Mouse (Mus musculus) adrenal gland, adult 18-20 months (tissue): ENCODE measurements around the gene Litaf. TPM values are rescaled to one million over a fixed set of nuclear protein-coding genes. Genes with fewer than 3 reads are reported as not detected.
"Not testable (repeated sequence)": the region's sequence is repeated elsewhere in the genome, so short reads cannot be mapped to it uniquely, and the experiment has no call there.

Experiments used
- DNase-seq, 2 experiments: peaks; one replicate each; pipeline ENCODE4 v3.0.0; 2021 to 2022; ENCODE audit warnings: low spot score in 2 of 2
- total RNA-seq, 2 experiments: library from RNA; stranded (reverse); gene quantifications; 1 replicate in 1 of 2; 2 replicates in 1 of 2; pipeline ENCODE4 v1.2.3; 2021

The Litaf gene
- total RNA-seq, 2 experiments from 2014 or later = 48.5 to 56.4 TPM

DNA sequence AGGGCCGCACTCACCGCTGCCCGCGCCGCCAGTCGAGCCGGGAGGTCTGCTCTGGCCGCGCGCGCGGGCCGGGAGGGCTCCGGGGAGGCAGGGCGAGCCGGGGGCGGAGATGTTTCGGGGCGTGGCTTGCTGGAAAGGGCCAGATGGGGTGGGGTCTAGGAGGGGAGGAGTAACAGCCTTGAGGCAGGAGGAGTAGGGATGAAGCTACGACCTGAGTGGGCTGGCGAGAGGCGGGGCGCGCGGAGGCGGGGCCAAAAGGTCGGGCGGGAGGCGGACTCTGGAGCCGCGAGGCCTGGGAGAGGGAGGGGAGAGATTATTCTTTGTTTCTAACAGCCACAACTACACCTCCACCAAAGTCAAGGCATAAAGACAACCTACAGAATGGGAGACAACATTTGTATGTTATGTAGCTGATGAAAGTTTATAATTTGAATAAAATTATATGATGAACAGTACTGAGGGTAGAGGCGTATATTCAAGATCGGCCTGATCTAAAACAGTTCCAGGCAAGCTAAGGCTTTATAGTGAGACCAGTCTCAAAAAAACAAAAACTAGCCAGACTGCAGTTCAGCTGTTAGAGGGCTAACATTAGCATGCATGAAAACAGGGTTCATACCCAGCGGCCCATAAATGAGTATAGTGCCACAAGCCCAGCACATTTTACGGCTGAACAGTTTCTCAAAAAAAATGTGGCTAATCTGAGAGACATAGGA, 72.8 kb downstream of the Litaf start:
- DNase-seq = peak; percentile 94

DNA sequence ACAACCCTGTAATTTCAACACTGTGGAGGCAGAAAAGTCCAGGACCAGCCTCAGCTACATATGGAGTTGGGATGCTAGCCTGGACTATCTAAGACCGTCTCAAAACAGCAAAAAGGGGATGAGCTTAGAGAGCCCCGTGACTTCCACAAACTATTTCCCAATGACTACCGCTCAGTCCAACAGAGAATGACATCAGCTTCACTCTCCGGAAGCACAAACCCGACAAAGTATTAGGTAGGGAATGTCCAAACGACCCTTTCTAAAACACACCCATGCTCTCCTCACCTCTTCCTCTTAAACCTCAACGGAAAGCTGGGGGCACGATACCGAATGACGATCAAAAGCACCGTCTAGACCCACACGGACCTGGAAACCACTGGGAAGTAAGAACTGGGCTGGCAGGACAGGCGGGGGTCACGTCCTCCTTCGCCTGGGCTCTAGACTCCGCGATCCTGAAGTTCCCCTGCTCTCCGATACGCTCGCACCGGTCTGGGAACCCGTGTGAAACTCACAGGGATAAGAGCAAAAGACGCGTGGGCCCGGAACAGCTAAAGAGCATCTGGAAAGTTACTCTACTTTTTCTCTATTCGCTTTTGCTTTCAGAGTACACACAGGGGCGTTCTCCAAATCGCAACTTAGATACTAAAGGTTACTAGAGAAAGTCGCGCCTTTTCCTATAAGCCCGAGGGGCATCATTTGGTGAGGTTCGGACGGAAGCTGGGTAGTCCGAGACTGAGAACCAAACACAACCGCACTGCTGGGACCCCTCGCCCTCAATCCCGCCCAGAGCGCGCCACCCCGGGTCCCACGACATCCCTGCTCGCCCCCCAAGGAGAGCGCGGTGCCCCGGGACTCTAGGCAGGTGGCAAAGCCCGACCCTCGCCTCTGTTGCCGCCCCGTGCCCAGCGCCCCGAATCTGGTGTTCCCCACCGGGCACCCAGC, 73.6 kb downstream of the Litaf start:
- peak; percentile 52 to 53 for DNase-seq

DNA sequence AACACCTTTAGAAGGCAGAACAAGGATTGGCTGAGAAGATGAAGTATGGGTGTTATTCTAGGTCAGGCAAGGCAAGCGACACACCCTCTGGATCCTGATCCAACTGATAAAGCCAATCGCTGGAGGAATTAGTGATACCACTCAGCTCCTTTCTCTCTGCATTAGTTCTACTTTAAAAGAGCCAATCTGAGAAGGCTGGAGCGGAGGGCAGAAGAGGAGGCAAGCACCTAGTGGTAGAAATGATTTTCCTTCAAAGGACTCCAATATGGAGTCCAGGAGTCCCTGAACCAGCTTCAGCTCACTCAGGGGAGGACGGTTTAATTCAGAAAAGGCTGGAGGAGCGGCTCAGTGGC, 74.2 kb downstream of the Litaf start:
- no peak for DNase-seq

DNA sequence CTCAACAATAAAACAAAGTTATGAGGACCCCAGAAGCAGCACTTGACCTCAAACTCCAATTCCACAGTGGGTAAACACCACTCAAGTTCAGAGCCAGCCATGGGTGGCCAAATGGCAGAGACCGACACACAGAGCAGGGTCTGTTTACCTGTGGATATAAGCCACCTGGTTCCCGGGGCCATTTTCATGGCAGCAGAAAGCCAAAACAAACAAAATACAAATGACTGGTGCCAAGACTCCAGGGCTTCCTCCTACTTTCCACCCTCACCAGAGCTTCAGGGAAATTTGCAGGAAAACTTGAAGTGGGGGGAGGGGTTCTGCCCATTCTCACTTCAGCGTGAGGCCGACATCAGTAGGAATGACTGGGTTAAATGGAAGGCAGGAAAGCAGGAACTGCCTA, 75.2 kb downstream of the Litaf start:
- no peak for DNase-seq

DNA sequence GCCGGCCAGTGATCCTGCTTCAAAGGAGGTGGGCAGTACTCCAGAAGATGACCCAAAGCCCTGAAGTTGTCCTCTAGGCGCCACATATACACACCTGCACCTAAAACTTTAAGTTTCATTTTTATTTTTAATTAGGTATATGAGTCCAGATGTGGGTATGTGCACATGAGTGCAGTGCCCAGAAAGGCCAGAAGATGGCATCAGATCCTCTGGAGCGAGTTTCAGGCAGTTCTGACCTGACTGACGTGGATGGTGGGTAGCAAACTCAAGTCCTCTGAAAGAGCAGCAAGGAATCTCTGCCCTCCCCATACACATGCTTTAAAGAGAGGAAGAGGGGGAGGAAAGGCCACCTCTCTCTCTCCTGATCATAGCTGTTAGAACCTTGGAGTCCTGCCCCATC, 76.1 kb downstream of the Litaf start:
- no peak for DNase-seq

DNA sequence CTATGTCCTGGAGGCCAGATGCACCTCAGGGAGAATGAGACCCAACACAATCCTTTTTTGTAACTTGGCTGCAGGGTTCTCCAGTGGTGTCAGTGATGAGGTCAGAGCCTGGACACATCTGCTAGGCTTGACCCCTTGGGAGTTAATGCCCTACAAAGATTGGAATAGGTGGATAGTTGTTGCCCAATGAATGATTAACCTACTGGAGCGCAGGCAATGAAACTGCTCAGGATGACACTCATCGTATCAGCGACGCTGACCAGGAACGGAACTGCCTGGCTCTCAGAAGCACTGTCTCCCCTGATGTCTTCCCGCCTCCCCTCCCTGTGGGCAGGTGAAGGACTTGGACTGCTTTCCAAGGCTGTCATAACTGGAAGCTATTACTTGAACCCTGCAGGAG, 76.6 kb downstream of the Litaf start:
- DNase-seq = no peak

DNA sequence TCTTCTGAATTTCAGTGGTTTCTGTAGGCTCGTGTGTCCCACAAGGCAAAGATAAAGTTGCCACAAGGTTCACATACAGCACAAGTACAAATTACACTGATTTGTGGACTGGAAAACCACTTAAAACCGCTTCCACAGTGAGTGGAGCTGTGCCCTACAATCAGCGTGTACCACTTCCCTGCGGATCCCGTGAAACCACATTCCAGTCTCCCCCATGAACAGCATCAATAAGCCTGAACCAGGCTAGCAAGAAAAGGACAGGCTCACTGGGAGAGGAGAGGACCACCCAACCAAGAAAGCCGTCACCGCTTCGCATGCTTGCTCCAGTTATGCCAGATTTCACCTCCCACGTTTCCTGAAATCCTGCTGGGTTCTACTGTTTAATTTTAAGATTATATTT, 77.7 kb downstream of the Litaf start:
- no peak for DNase-seq

DNA sequence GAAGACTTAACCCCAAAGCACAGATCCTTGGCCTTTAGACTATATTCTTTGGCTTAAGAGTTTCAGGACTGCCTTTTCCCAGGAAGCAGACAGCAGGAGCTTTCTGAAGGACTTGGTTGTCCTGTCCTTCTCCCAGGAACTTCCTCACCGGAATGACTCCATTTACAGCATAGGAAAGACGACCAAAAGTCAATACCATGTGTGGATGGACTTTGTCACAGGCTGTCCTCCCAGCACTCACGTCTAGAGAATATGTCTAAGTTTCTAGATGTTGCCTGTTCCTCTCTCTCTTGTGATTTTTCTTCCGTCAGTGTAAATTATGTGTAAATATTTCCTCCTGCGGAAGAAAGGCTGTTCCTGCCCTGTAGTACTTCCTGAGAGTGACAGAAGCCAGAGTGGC, 81.4 kb downstream of the Litaf start:
- DNase-seq = no peak

DNA sequence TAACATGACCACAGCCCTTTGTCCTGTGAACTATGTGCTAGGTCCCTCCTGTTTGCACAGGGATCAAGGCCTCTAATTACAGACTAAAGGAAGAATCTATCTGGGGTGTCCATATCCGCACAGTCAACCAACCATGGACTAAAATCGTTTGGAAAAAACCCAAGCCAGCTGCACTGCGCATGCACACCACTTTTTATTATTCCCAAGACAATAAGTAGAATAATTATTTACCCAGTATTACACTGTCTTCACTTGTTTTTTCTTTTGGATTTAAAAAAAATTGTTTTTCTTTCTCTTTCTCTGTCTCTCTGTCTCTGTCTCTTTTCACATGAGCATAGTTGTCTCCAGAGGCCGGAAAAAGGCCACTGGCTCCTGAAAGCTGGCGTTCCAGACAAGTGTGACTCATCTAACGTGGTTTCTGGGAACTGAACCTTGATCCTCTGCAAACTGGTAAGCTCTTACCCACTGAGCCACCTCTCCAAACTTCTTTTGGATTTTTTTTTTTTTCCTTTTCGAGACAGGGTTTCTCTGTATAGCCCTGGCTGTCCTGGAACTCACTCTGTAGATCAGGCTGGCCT, 84.4 kb downstream of the Litaf start:
- DNase-seq = no peak

DNA sequence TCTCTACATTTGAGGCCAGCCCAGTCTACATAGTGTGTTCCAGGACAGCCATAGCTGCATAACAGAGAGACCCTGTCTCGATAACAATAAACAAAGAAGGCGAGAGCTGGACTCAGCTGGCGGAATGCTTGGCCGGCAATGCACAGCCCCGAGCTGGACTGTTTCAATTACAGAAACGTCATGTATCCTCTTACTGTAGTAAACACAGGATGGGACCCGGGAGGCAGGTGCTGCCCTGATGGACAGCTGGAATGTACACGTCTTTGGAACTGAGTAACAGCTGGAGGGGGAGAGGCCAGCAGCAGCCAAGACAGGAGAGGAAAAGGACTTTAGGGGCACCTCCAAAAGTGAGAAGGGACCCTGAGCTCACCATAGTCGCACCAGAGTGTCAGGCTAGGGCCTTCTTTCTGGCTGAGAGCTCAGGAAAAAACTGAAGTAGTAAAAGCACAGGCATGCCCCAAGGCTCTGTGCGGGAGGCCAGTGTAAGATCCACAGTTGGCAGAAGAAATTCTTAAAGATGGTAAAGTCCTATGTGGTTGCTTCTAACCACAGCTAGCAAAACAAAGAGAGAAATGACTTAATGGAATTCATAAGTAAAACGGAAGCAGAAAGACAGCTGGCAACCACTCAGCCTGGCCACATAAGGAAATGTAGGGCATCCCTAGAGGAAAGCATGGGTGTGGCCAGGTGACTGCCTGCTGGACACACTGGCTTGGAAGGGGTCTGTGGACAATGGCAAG, 86.7 kb downstream of the Litaf start:
- DNase-seq = no peak

DNA sequence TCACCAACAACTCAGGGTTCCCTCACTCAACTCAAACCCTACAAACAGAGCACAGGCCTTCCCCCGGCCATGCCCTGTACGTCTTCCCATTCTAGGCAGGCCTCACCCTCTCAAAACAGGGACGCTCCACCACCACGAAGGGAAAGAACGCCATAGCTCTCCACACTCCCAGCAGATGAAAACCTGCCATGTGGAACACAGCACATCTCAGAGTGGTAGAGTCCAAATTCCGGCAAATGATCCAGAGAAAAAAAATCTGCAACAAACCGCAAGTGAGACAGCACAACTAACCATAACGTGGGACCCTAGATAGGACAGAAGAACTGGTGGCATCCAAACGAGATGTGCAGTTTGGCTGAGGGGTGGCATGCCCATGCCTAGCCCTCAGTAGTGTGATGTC, 88.1 kb downstream of the Litaf start:
- DNase-seq = no peak

DNA sequence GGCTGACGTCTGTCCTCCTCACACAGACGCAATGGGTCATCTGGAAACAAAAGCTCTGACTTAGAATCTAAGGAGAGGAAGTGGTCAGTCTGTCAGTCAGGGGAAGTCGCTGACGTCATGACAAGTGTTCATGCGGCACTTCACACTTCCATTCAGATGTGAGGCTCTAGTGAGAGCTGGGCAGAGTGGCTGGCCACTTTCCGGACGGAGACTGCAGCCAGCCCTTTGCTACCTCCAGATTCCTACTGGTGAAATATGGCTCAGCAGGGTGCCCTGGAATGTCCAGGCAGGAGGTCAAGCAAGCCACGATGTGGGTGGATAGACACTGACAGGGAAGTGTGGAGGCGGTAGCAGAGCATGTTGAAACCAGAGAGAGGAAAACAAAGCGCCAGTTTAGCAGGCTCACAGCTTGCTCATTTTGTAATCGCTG, 89.7 kb downstream of the Litaf start:
- no peak for DNase-seq

DNA sequence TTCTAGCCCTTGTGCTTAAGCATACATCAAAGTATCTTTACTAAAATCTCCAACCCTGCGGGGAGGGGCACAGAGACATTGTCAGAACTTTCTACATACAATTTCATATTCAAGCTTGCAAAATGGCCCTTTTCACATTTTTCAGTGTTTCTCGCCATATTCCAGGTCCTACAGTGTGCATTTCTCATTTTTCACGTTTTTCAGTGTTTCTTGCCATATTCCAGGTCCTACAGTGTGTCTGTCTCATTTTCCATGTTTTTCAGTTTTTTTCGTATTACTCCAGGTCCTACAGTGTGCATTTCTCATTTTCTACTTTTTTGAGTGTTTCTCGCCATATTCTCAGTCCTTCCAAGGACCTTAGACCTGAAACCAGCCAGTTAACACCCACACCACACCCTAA, 91.0 kb downstream of the Litaf start:
- DNase-seq = no peak

DNA sequence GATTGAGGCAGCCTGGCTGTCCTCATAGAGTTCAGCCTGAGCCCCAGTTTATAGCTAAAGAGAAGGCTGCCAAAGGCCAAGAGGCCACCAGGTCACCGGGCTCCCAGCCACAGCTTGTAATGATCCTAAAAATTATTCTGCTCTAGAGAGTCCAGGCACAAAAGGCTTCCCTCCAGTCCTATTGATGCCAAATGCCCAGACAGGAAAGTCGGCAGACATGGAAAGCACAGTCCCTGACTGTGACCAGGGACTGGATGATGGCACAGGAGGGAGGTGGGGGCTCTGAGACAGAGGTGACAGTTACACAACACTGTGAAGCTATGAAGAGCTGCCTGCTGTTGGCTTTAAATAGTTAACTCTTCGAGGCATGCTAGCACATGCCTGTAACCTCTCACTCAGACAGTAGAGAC, 91.9 kb downstream of the Litaf start:
- DNase-seq = peak in 1 of 2 experiments; percentile 55

DNA sequence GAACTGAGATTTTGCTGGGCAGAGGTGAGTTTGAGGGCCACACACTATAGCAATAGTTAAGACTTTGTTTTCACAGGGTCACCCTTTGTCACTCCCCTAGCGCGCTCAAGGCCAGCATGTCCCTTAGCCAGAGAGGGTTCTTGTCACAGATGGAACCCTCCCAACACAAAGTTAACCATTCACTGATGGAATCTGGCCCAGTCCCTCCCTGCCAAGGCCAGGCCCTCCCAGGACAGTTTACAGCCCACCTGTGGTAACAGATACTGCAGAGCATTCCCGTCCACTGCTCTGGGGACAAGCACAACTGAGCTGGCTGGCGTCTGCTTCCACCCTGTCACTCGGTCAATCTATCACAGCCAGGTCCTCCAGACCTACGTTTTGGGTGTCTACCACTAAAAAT, 93.7 kb downstream of the Litaf start:
- peak in 1 of 2 experiments; percentile 20 for DNase-seq

DNA sequence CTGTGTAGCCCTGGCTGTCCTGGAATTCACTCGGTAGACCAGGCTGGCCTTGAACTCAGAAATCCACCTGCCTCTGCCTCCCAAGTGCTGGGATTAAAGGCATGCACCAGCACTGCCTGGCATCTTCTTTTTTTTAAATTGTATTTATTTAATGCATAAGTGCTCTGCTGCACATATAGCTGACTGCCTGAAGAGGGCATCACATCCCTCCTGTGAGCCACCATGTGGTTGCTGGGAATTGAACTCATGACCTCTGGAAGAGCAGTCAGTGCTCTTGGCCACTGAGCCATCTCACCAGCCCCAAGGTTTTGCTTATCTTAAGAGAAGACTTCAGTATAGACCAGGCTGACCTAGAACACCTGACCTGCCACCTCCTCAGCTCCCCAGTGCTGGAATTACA, 96.0 kb downstream of the Litaf start:
- not testable (repeated sequence) for DNase-seq

DNA sequence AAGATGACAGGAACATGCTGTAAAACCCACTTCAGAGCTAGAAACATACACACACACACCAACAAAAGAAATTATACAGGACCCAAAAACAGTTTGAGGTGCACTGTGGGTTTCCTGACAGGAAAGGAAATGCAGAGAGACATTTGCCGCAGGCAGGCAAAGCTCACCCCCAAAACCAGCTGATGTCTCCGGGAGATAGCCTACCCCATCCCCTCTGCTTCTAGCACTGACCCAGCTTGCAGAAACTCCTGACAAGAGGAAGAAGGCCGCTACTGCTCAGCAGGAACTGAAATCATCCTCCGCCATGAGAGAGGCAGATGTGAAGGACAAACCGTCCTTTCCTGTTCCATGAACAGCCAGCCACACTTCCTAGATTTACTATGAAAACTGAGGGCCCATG, 96.6 kb downstream of the Litaf start:
- DNase-seq = no peak

DNA sequence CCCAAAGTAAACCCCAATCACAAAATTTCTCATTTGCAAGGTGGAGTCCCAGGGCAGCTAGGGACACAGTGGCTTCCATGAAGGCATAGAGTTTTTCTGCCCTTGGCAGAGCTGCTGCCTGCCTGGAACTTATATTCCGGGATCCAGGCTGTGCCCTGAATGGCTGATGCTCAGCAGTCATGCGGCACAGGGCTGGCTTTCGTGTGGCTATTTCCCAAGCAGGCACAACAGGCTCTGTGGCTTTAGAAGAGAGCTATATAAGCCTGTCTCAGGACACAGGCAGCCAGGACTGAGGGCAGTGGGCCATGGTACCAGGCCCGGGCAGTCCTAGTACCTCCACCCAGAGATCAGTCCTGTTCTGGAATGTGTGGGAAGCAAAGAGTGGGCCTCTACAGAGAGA, 97.7 kb downstream of the Litaf start:
- DNase-seq = no peak

DNA sequence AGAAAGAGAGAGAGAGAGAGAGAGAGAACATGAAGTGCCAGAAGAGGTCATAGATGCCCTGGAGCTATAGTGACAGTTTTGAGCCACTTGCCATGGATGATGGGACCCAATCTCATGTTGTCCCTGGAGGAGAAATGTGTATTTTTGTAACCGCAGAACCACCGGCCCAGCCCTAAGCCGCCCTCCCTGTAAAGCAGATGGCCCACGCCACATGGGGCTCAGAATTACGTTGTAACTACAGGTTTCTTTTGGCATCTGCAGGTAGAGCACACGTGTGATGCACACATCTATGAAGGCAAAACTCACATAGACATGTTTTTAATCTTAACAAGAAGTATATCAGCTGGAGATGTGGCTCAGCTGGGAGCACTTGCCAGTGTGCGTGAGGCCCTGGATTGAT, 98.2 kb downstream of the Litaf start:
- no peak for DNase-seq

DNA sequence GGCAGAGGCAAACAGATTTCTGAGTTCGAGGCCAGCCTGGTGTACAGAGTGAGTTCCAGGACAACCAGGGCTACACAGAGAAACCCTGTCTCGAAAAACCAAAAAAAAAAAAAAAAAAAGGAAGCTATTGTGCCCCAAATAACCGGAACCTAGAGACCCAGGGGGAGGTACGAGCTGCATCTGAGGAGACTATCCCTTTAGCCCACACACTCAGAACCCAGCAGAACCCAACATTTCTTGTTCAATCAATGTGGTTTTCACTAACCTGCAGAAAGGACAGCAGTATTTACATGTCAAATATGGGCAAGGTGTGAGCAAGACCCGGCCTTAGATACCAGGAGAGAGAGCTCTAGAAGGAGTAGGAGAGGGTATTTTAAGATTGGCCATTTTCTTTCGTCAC, 98.9 kb downstream of the Litaf start:
- no peak for DNase-seq

DNA sequence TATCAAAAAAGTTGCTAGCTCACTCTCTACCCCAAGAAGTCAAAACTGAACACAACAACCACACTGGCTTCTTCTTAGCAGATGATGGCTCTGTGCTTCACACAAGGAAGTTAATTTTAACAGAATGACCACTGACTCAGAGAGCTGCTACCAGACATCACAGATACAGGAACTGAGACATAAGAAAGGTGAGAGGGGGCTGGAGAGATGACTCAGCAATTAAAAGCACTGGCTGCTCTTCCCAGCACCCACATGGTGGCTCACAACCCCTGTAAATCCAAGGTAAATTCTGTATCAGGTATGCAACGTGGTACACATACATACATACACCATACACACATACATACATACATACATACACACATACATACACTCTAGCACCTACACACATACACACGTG, 100.9 kb downstream of the Litaf start:
- DNase-seq = no peak
